Mouse (Mus musculus): ENCODE data around the gene Casz1. TPM values are rescaled to one million over a fixed set of nuclear protein-coding genes. Genes with fewer than 3 reads are reported as not detected.

Casz1 gene
- polyA plus RNA-seq, 1 experiment from 2014 or later: 3.6 TPM

GRCm38 (mm10) chr4:148902919-148903727 is 98.9 kb downstream of the Casz1 start:
- peaks cover 19% of the 10 kb centered on the region for H3K27me3 ChIP-seq (ENCODE audit: control insufficient read depth, insufficient read depth, low read length)
- H3K4me2 ChIP-seq (ENCODE audit: low read depth, low read length, severe bottlenecking): no peak overlapping the region
- H3K4me3 ChIP-seq (ENCODE audit: low read depth, low read length): no peak overlapping the region
- WGBS: 28% methylated on average over 8 of the region's 8 CpGs
- no peak overlapping the region for H3K27ac ChIP-seq (ENCODE audit: low read depth, low read length)
- H3K4me1 ChIP-seq (replicated peaks; ENCODE audit: control insufficient read depth, insufficient read depth, low read length): peaks cover 2% of the 10 kb centered on the region; the same call in 1 of the 2 replicates
- ATAC-seq (replicated peaks; ENCODE audit: low FRiP score): no peak
- no peak overlapping the region for H3K9ac ChIP-seq (ENCODE audit: low read length)
- H3K36me3 ChIP-seq (ENCODE audit: control insufficient read depth, insufficient read depth, low read length): no peaks in the 10 kb centered on the region
- H3K9me3 ChIP-seq (ENCODE audit: control insufficient read depth, low read length): no peaks in the 10 kb centered on the region
- peak; percentile 75 for DNase-seq (ENCODE audit: low spot score)

DNA sequence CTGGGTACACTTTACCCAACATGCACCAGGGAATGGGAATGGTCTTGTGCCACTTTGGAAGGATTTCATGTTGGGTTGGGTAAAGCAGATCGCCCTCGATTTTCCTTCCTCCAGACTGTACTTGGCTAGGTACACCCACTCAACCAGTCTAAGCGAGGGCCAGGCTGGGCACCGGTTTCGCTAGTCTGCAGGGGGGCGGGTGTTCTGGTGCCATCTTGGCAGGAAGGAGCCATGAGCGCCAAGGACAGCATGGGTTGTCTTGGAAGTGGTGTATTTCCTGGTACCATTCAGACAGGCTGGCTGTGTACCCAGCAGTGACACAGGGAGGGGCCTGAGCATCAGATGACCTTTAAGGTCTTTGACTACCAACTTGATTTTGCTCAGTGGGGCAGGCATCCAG is 101.1 kb downstream of the Casz1 start:
- peaks cover 7% of the 10 kb centered on the region for H3K27me3 ChIP-seq (ENCODE audit: control insufficient read depth, insufficient read depth, low read length)
- WGBS: 94% methylated on average over 7 of the region's 7 CpGs
- no peaks in the 10 kb centered on the region for H3K36me3 ChIP-seq (ENCODE audit: control insufficient read depth, insufficient read depth, low read length)
- no peak overlapping the region for H3K4me2 ChIP-seq (ENCODE audit: low read depth, low read length, severe bottlenecking)
- no peaks in the 10 kb centered on the region for H3K9me3 ChIP-seq (ENCODE audit: control insufficient read depth, low read length)
- DNase-seq (ENCODE audit: low spot score) (no peak), ATAC-seq (replicated peaks; ENCODE audit: low FRiP score) (no peak)
- no peak overlapping the region for H3K9ac ChIP-seq (ENCODE audit: low read length)
- H3K27ac ChIP-seq (ENCODE audit: low read depth, low read length): no peak overlapping the region
- no peak overlapping the region for H3K4me3 ChIP-seq (ENCODE audit: low read depth, low read length)
- H3K4me1 ChIP-seq (replicated peaks; ENCODE audit: control insufficient read depth, insufficient read depth, low read length): peaks cover 2% of the 10 kb centered on the region; the same call in 1 of the 2 replicates

DNA sequence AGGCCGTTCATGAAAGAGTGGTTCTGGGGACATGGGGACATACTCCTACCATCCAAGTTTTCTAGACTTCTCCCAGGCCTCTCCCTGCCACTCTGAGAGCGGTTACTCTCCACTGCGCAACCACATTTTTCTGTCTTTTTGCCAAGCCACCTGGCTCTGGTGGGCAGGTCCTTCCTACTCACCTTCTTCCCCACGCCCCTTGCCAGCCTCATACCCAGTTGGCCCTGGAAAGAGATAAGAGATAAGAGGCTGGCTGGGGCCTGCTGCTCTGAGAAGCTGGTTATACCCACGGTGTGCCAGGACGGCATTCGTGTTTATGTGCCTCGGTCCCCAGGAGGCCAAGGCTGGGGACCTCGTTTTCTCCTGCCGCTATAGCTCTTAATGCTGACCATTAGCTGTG is 102.6 kb downstream of the Casz1 start:
- 90% methylated on average over 10 of the region's 10 CpGs for WGBS
- H3K4me3 ChIP-seq (ENCODE audit: low read depth, low read length): no peak overlapping the region
- H3K9ac ChIP-seq (ENCODE audit: low read length): no peak overlapping the region
- peaks cover 2% of the 10 kb centered on the region; the same call in 1 of the 2 replicates for H3K4me1 ChIP-seq (replicated peaks; ENCODE audit: control insufficient read depth, insufficient read depth, low read length)
- no peaks in the 10 kb centered on the region for H3K9me3 ChIP-seq (ENCODE audit: control insufficient read depth, low read length)
- peaks cover 7% of the 10 kb centered on the region for H3K27me3 ChIP-seq (ENCODE audit: control insufficient read depth, insufficient read depth, low read length)
- no peak overlapping the region for H3K4me2 ChIP-seq (ENCODE audit: low read depth, low read length, severe bottlenecking)
- H3K27ac ChIP-seq (ENCODE audit: low read depth, low read length): no peak overlapping the region
- DNase-seq (ENCODE audit: low spot score) (no peak), ATAC-seq (replicated peaks; ENCODE audit: low FRiP score) (no peak)
- no peaks in the 10 kb centered on the region for H3K36me3 ChIP-seq (ENCODE audit: control insufficient read depth, insufficient read depth, low read length)

- H3K27me3 ChIP-seq (ENCODE audit: control insufficient read depth, insufficient read depth, low read length): no peaks in the 10 kb centered on the region; the same call in 1 of the 2 replicates
- H3K36me3 ChIP-seq (ENCODE audit: control insufficient read depth, insufficient read depth, low read length): no peaks in the 10 kb centered on the region
- no peaks in the 10 kb centered on the region for H3K9me3 ChIP-seq (ENCODE audit: control insufficient read depth, low read length)
- WGBS: 54% methylated on average over 11 of the region's 11 CpGs
- ATAC-seq (replicated peaks; ENCODE audit: low FRiP score): no peak
- H3K9ac ChIP-seq (ENCODE audit: low read length): no peak overlapping the region
- no peak overlapping the region for H3K4me2 ChIP-seq (ENCODE audit: low read depth, low read length, severe bottlenecking)
- no peak for DNase-seq (ENCODE audit: low spot score)
- H3K27ac ChIP-seq (ENCODE audit: low read depth, low read length): no peak overlapping the region
- no peak overlapping the region for H3K4me3 ChIP-seq (ENCODE audit: low read depth, low read length)
- peaks cover 8% of the 10 kb centered on the region; the same call in 1 of the 2 replicates for H3K4me1 ChIP-seq (replicated peaks; ENCODE audit: control insufficient read depth, insufficient read depth, low read length)
Measured at GRCm38 (mm10) chr4:148908214-148908681, 104.0 kb downstream of the Casz1 start.

DNA sequence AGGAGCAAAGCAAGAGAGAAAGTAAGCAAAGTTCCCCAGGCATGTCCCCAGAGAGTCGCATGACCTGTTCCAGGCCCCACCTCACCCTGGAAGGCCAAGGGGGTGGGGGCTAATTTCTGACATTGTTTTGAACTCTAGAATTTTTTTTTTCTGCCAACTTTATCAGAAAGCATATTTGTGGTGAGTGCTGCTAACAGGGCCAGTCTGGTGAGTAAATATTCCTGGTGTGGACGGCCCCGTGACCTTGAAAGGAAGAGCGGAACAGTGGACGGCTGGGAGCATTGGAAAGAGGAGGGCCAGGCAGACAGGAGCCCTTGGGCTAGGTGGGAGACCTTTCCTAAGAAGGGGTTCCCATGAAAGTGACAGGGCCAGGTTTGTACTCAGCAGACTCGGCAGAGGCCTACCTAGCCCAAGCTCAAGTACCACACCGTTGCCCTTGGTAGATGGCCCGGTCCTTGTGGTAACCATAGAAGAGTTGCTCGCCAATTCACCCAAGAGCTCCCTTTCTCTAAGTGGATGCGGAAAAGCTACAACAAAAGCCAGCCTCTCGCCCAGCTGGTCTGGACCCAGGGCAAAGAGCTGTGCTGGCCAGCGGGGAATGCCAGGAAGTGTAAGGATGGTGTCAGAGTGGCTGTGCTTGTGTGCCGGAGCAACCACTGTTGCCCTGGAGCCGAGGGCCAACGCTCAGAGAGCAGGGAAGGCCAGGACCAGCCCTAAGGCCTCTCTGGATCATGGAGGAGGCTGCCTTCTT is 104.7 kb downstream of the Casz1 start:
- Histone ChIP-seq H3K9ac (ENCODE audit: low read length) (no peak overlapping the region), H3K4me2 (ENCODE audit: low read depth, low read length, severe bottlenecking) (no peak overlapping the region), H3K4me3 (ENCODE audit: low read depth, low read length) (no peak overlapping the region), H3K9me3 (ENCODE audit: control insufficient read depth, low read length) (no peaks in the 10 kb centered on the region), H3K36me3 (ENCODE audit: control insufficient read depth, insufficient read depth, low read length) (no peaks in the 10 kb centered on the region), H3K4me1 (replicated peaks; ENCODE audit: control insufficient read depth, insufficient read depth, low read length) (peaks cover 8% of the 10 kb centered on the region; the same call in 1 of the 2 replicates), H3K27me3 (ENCODE audit: control insufficient read depth, insufficient read depth, low read length) (no peaks in the 10 kb centered on the region; the same call in 1 of the 2 replicates), H3K27ac (ENCODE audit: low read depth, low read length) (no peak overlapping the region)
- DNase-seq (ENCODE audit: low spot score): no peak
- ATAC-seq (replicated peaks; ENCODE audit: low FRiP score): no peak
- 84% methylated on average over 15 of the region's 15 CpGs for WGBS

DNA sequence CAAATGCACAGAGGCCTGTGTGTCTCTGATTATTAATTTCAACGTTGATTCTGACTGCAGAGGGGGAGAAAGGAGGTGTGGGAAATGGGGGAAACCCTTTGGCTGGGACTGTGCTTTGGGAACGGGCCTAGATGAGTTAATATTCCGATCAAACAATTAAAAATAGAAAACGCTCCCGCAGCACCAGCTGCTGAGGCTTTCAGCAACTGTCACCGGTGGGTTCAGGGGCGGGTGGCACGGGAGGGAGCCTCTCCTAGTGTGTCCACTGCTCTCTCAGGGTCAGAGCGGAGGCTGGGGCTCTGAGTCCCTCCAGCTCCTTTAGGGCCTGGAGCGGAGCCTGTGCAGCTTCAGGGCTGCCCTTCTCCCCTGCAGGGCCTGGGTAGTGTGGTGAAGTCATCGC is 105.3 kb downstream of the Casz1 start:
- no peaks in the 10 kb centered on the region; the same call in 1 of the 2 replicates for H3K27me3 ChIP-seq (ENCODE audit: control insufficient read depth, insufficient read depth, low read length)
- H3K4me1 ChIP-seq (replicated peaks; ENCODE audit: control insufficient read depth, insufficient read depth, low read length): peaks cover 8% of the 10 kb centered on the region; the same call in 1 of the 2 replicates
- H3K9me3 ChIP-seq (ENCODE audit: control insufficient read depth, low read length): no peaks in the 10 kb centered on the region
- H3K4me3 ChIP-seq (ENCODE audit: low read depth, low read length): no peak overlapping the region
- no peaks in the 10 kb centered on the region for H3K36me3 ChIP-seq (ENCODE audit: control insufficient read depth, insufficient read depth, low read length)
- WGBS: 86% methylated on average over 11 of the region's 11 CpGs
- ATAC-seq (replicated peaks; ENCODE audit: low FRiP score): no peak
- H3K4me2 ChIP-seq (ENCODE audit: low read depth, low read length, severe bottlenecking): no peak overlapping the region
- 0 out of 2 replicates have a peak overlapping the region, but pooled peaks have one; percentile 12 for H3K9ac ChIP-seq (ENCODE audit: low read length)
- no peak overlapping the region for H3K27ac ChIP-seq (ENCODE audit: low read depth, low read length)
- DNase-seq (ENCODE audit: low spot score): no peak

GRCm38 (mm10) chr4:148912134-148912533 is 107.9 kb downstream of the Casz1 start:
- ATAC-seq (replicated peaks; ENCODE audit: low FRiP score) (no peak), DNase-seq (ENCODE audit: low spot score) (no peak)
- Histone ChIP-seq H3K27ac (ENCODE audit: low read depth, low read length) (no peak overlapping the region), H3K4me1 (replicated peaks; ENCODE audit: control insufficient read depth, insufficient read depth, low read length) (peaks cover 16% of the 10 kb centered on the region; the same call in 1 of the 2 replicates), H3K36me3 (ENCODE audit: control insufficient read depth, insufficient read depth, low read length) (no peaks in the 10 kb centered on the region), H3K27me3 (ENCODE audit: control insufficient read depth, insufficient read depth, low read length) (no peaks in the 10 kb centered on the region), H3K9me3 (ENCODE audit: control insufficient read depth, low read length) (no peaks in the 10 kb centered on the region), H3K9ac (ENCODE audit: low read length) (no peak overlapping the region), H3K4me2 (ENCODE audit: low read depth, low read length, severe bottlenecking) (no peak overlapping the region), H3K4me3 (ENCODE audit: low read depth, low read length) (no peak overlapping the region)
- 67% methylated on average over 7 of the region's 7 CpGs for WGBS

GRCm38 (mm10) chr4:148912826-148913590 is 108.8 kb downstream of the Casz1 start:
- Histone ChIP-seq H3K9me3 (ENCODE audit: control insufficient read depth, low read length) (no peaks in the 10 kb centered on the region), H3K4me3 (ENCODE audit: low read depth, low read length) (no peak overlapping the region), H3K4me2 (ENCODE audit: low read depth, low read length, severe bottlenecking) (no peak overlapping the region), H3K9ac (ENCODE audit: low read length) (no peak overlapping the region), H3K4me1 (replicated peaks; ENCODE audit: control insufficient read depth, insufficient read depth, low read length) (peaks cover 16% of the 10 kb centered on the region; the same call in 1 of the 2 replicates), H3K27me3 (ENCODE audit: control insufficient read depth, insufficient read depth, low read length) (no peaks in the 10 kb centered on the region), H3K27ac (ENCODE audit: low read depth, low read length) (no peak overlapping the region), H3K36me3 (ENCODE audit: control insufficient read depth, insufficient read depth, low read length) (no peaks in the 10 kb centered on the region)
- no peak for DNase-seq (ENCODE audit: low spot score)
- 56% methylated on average over 8 of the region's 8 CpGs for WGBS
- no peak for ATAC-seq (replicated peaks; ENCODE audit: low FRiP score)

Data from forebrain, embryonic 11.5 days (tissue).